Mouse (Mus musculus): ENCODE results near the gene Vmn1r199.

DNA sequence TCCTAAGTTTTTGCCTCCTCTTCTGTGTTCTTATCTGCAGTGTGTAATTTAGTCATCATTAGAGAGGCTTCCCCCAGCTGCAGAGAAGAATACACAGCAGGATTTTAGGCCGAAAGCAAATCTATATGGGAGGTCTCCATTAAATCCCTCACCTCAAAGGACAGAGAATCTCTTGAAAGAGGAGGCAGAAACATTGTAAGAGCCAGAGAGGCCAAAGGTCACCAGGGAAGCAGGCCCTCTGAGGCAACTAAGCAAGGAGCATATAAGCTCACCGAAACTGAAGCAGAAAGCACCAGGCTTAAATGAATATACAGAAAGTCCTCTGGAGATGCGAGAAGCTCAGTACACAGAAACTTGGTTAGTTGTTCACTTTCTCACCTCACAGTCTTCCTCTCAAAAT, 10.5 kb downstream of the Vmn1r199 start, which contains the start of gene Vmn1r200:
- no peak for TF ChIP-seq CTCF (IDR thresholded peaks at IDR 0.05; ENCODE audit: borderline replicate concordance, extremely low read depth, insufficient read depth, insufficient read length)
- no peak for TF ChIP-seq POLR2A (IDR thresholded peaks at IDR 0.05; ENCODE audit: borderline replicate concordance, extremely low read depth, insufficient read depth, insufficient read length, poor library complexity, severe bottlenecking)

Data from brain, embryonic 14.5 days (tissue).